Mouse (Mus musculus) forebrain, embryonic 15.5 days (tissue): ENCODE results near the gene Fiz1. TPM values are rescaled to one million over a fixed set of nuclear protein-coding genes. Genes with fewer than 3 reads are reported as not detected.
"Not testable (repeated sequence)": the region's sequence is repeated elsewhere in the genome, so short reads cannot be mapped to it uniquely, and the experiment has no call there.

Source experiments
- ATAC-seq: fragments of 200-750 bp; cut with Nextera tagmentation; replicated peaks from 2 replicates; pipeline ENCODE4 v1.8.0; 2017; ENCODE audit warnings: mild to moderate bottlenecking, moderate TSS enrichment, moderate library complexity
- H3K27ac ChIP-seq: fragments of 300-500 bp; sonication (generic); replicated peaks from 2 replicates; pipeline ENCODE4 v1.5.1; 2015; ENCODE audit warnings: mild to moderate bottlenecking, inconsistent platforms
- H3K27me3 ChIP-seq: fragments of 300-500 bp; sonication (generic); 2 replicates; pipeline ENCODE4 v1.6.1; 2015; ENCODE audit warnings: inconsistent platforms
- H3K36me3 ChIP-seq: fragments of 300-500 bp; sonication (generic); 2 replicates; pipeline ENCODE4 v1.6.1; 2015; ENCODE audit warnings: mild to moderate bottlenecking, inconsistent platforms
- H3K4me1 ChIP-seq: fragments of 300-500 bp; sonication (generic); 2 replicates; pipeline ENCODE4 v1.6.1; 2015; ENCODE audit warnings: inconsistent platforms
- H3K4me2 ChIP-seq: fragments of 300-500 bp; sonication (generic); replicated peaks from 2 replicates; pipeline ENCODE4 v1.6.1; 2015; ENCODE audit warnings: mild to moderate bottlenecking, inconsistent platforms
- H3K4me3 ChIP-seq: fragments of 300-500 bp; sonication (generic); 2 replicates; pipeline ENCODE4 v1.5.1; 2015; ENCODE audit warnings: mild to moderate bottlenecking, inconsistent platforms
- H3K9ac ChIP-seq: fragments of 300-500 bp; sonication (generic); replicated peaks from 2 replicates; pipeline ENCODE4 v1.6.1; 2015; ENCODE audit warnings: mild to moderate bottlenecking, inconsistent platforms
- H3K9me3 ChIP-seq: fragments of 300-500 bp; sonication (generic); 2 replicates; pipeline ENCODE4 v1.6.1; 2016; ENCODE audit warnings: inconsistent platforms
- WGBS: fragments of 180-500 bp; shearing (Covaris S2); methylation state at CpG from one replicate; pipeline ENCODE4 v1.1.7; 2015; ENCODE audit warnings: mixed read lengths; 5-methylcytosine and 5-hydroxymethylcytosine counted together
- polyA plus RNA-seq: library from polyadenylated mRNA; unstranded; fragments of >200 nt; fragmentation: Nextera tagmentation; extraction: Ambion mirVana; gene quantifications from 2 replicates; pipeline ENCODE4 v1.2.1, GENCODE M21; 2015

Fiz1 gene
- polyA plus RNA-seq, 1 experiment from 2014 or later = 52.1 TPM

- no peaks in the 10 kb centered on the region for H3K9me3 ChIP-seq
- H3K27ac ChIP-seq = no peak overlapping the region
- no peak for ATAC-seq
- whole genome bisulfite sequencing = 95% methylated on average over 16 of the region's 16 CpGs
- peaks cover 34% of the 10 kb centered on the region for H3K4me1 ChIP-seq
- H3K36me3 ChIP-seq = peaks cover 4% of the 10 kb centered on the region
- no peak overlapping the region for H3K9ac ChIP-seq
- no peak overlapping the region for H3K4me3 ChIP-seq
- H3K4me2 ChIP-seq = no peak overlapping the region
- H3K27me3 ChIP-seq = no peaks in the 10 kb centered on the region
Measured at GRCm38 (mm10) chr7:5017352-5017751, 2.9 kb upstream of the Fiz1 start.

DNA sequence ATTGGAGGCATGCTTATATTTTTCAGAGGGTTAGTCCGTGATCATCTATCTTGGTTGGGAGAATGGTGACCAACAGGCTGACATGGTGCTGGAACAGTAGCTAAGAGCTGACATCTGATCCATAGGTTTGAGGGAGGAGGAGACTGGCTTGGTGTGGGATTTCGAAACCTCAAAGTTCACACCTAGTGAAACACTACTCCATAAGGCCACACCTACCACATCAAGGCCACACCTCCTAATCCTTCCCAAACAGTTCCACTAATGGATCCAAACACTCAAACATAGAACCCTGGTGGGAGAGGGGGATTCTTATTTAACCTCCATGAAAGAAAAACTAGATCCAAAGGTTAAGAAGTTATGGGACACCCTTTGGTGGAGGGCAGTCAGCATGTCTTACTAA lies 2.4 kb upstream of the Fiz1 start:
- no peak overlapping the region for H3K27ac ChIP-seq
- H3K27me3 ChIP-seq = no peaks in the 10 kb centered on the region
- no peak overlapping the region for H3K9ac ChIP-seq
- 98% methylated on average over 2 of the region's 2 CpGs for WGBS
- peaks cover 7% of the 10 kb centered on the region for H3K36me3 ChIP-seq
- H3K4me3 ChIP-seq = no peak overlapping the region
- H3K4me1 ChIP-seq = peaks cover 34% of the 10 kb centered on the region
- H3K4me2 ChIP-seq = no peak overlapping the region
- H3K9me3 ChIP-seq = no peaks in the 10 kb centered on the region
- no peak for ATAC-seq

DNA sequence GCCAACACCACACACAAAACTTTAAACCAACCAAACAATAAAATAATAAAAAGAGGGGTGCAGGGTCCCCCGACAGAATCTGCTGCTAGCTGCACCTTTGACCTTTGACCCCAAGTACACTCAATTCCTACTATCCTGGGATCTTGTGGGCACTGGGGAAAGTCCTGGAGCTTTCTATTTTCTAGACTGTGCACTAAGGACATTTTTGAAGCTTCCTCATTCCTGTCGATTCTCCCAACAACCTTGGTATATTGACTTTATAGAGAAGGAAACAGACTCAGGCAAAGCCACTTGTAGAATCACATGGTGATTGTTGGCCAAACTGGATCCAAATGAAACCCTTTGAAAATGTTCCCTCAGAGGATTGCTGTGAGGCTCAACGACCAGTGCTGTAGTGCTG lies 1.6 kb upstream of the Fiz1 start:
- peaks cover 16% of the 10 kb centered on the region for H3K36me3 ChIP-seq
- peak overlapping the region; percentile 61 for H3K4me2 ChIP-seq
- H3K9me3 ChIP-seq = no peaks in the 10 kb centered on the region
- no peaks in the 10 kb centered on the region for H3K27me3 ChIP-seq
- H3K4me3 ChIP-seq = peak overlapping the region; percentile 89
- 65% methylated on average over 3 of the region's 3 CpGs for WGBS
- peak overlapping the region; percentile 99 for H3K27ac ChIP-seq
- ATAC-seq = no peak
- peak overlapping the region; percentile 51 for H3K9ac ChIP-seq
- H3K4me1 ChIP-seq = peaks cover 25% of the 10 kb centered on the region

GRCm38 (mm10) chr7:5015118-5016001 lies 863 bp upstream of the Fiz1 start, which contains the start of gene Gm44973:
Gm44973 (plus strand) TSS chr7:5015496.
- peak within 1 kb of the TSS; percentile 82 for H3K9ac ChIP-seq
- peaks cover 23% of the 10 kb centered on the region for H3K36me3 ChIP-seq
- peak within 1 kb of the TSS; percentile 89 for H3K4me3 ChIP-seq
- no peaks in the 10 kb centered on the region for H3K9me3 ChIP-seq
- peaks cover 21% of the 10 kb centered on the region for H3K4me1 ChIP-seq
- peak; percentile 80 for ATAC-seq
- no peaks in the 10 kb centered on the region for H3K27me3 ChIP-seq
- H3K4me2 ChIP-seq = peak within 1 kb of the TSS; percentile 61
- H3K27ac ChIP-seq = peak within 1 kb of the TSS; percentile 99
- WGBS = under 1% methylated on average over 70 of the region's 76 CpGs

GRCm38 (mm10) chr7:5012681-5013513 lies 1.6 kb downstream of the Fiz1 start:
- Histone ChIP-seq H3K27ac (no peak overlapping the region), H3K36me3 (peaks cover 47% of the 10 kb centered on the region)
- WGBS = 91% methylated on average over 27 of the region's 27 CpGs

DNA sequence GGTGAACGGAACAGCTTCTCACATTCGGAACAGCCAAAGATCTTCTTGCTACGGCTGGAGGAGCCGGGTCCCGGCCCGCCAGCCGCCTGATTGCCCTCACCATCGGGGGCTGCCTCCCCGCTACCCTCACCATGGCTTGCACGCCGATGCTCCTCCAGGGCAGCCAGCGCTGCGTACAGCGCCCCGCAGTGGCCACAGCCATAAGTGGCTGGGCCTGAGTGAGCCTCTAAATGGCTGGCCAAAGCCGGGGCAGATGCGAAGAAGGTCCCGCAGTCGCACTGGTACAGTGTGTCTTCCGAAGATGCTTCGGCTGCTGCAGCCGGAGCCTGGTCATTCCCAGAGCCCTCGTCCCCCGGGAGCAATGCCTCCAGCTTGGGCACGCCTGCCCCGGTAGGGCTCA lies 6.3 kb downstream of the Fiz1 start:
- H3K36me3 ChIP-seq = peaks cover 63% of the 10 kb centered on the region
- no peak overlapping the region for H3K27ac ChIP-seq
- H3K9me3 ChIP-seq = no peaks in the 10 kb centered on the region
- ATAC-seq = no peak
- H3K27me3 ChIP-seq = no peaks in the 10 kb centered on the region
- peaks cover 3% of the 10 kb centered on the region; the same call in 1 of the 2 replicates for H3K4me1 ChIP-seq
- H3K4me3 ChIP-seq = no peak overlapping the region
- no peak overlapping the region for H3K9ac ChIP-seq
- whole genome bisulfite sequencing = 97% methylated on average over 26 of the region's 26 CpGs
- H3K4me2 ChIP-seq = no peak overlapping the region

More at GRCm38 (mm10) chr7:5012681-5013513, 1.6 kb downstream of the Fiz1 start:
- H3K27me3 ChIP-seq = no peaks in the 10 kb centered on the region
- H3K9me3 ChIP-seq = no peaks in the 10 kb centered on the region
- H3K4me1 ChIP-seq = peaks cover 16% of the 10 kb centered on the region
- ATAC-seq = no peak
- H3K4me2 ChIP-seq = no peak overlapping the region; the same call in 1 of the 2 replicates
- H3K4me3 ChIP-seq = no peak overlapping the region
- H3K9ac ChIP-seq = no peak overlapping the region

DNA sequence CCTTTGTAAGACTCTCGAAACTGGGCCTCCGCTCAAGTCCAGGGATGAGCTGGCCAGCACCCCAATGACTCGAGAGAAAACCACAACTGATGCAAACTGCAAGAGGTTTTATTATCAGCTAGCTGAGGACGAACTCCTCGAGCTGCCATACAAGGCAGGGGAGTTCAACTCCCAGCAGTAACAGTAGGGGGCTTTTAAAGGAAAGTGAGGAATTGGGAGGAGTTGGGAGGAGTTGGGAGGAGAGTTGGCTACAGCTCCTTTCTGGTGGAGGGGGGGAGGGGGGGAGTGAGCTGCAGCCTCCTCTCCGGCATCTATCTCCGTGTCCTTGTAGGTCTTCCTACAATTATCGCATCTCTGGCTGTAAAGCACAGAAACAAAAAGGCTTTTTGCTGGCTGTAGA lies 11.6 kb downstream of the Fiz1 start:
- H3K4me1 ChIP-seq, H3K9ac ChIP-seq, H3K27ac ChIP-seq, ATAC-seq, H3K27me3 ChIP-seq, H3K4me2 ChIP-seq, H3K4me3 ChIP-seq, H3K9me3 ChIP-seq: not testable (repeated sequence)
- peaks cover 19% of the 10 kb centered on the region for H3K36me3 ChIP-seq
- WGBS = 60% methylated on average over 8 of the region's 8 CpGs

DNA sequence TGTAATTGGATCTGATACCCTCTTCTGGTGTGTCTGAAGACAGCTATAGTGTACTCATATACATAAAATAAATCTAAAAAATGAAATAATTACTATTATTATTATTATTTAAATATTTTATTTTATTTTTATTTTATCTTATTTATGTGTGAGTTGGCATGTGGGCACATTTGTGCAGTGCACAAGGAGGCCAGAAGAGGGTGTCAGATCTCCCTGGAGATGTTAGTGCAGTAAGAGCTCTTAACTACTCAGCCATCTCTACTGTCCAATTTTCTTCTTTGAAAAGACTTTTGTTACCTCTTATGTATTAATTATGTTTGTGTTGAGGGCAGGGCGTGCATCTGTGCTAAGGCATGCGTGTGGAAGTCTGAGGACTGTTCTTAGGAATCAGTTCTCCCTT lies 14.6 kb downstream of the Fiz1 start:
- no peak overlapping the region for H3K4me3 ChIP-seq
- ATAC-seq = no peak
- no peak overlapping the region for H3K27ac ChIP-seq
- no peaks in the 10 kb centered on the region for H3K27me3 ChIP-seq
- H3K9ac ChIP-seq = no peak overlapping the region
- peaks cover 13% of the 10 kb centered on the region for H3K4me1 ChIP-seq
- no peak overlapping the region for H3K4me2 ChIP-seq
- no peaks in the 10 kb centered on the region for H3K9me3 ChIP-seq
- 0 out of 2 replicates have a peak, but pooled peaks cover 3% of the 10 kb centered on the region for H3K36me3 ChIP-seq
- WGBS = 70% methylated on average over 2 of the region's 2 CpGs

DNA sequence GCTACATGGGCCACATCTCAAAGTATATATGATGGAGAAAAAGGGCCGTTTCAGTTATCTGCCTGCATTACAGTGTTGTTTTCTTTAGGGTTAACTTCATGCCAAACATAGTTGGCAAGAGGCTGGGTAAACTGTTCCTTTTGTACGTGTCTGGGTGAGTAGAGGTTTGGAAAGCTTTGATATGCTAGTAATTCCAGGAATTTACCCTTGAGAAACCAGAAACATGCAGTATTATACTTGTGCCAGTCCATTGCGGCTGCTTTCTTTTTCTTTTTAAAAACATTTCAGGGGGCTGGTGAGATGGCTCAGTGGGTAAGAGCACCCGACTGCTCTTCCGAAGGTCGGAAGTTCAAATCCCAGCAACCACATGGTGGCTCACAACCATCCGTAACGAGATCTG lies 17.6 kb downstream of the Fiz1 start:
- no peaks in the 10 kb centered on the region for H3K27me3 ChIP-seq
- H3K4me1 ChIP-seq = peaks cover 34% of the 10 kb centered on the region
- no peak for ATAC-seq
- H3K9me3 ChIP-seq = no peaks in the 10 kb centered on the region
- H3K9ac ChIP-seq = peak overlapping the region; percentile 88
- peaks cover 26% of the 10 kb centered on the region for H3K36me3 ChIP-seq
- H3K4me3 ChIP-seq = peak overlapping the region; percentile 72
- peak overlapping the region; percentile 85 for H3K4me2 ChIP-seq
- peak overlapping the region; percentile 62 for H3K27ac ChIP-seq
- 64% methylated on average over 8 of the region's 8 CpGs for WGBS

GRCm38 (mm10) chr7:4996003-4996895 lies 18.2 kb downstream of the Fiz1 start, which contains the start of gene Zfp579:
Zfp579 (minus strand) TSS chr7:4996158.
- WGBS = 5% methylated on average over 22 of the region's 26 CpGs
- Histone ChIP-seq H3K9me3 (no peaks in the 10 kb centered on the region), H3K9ac (peak within 1 kb of the TSS; percentile 88), H3K36me3 (peaks cover 32% of the 10 kb centered on the region), H3K4me3 (peak within 1 kb of the TSS; percentile 72), H3K4me1 (peaks cover 34% of the 10 kb centered on the region), H3K27ac (peak within 1 kb of the TSS; percentile 72), H3K4me2 (peak within 1 kb of the TSS; percentile 85), H3K27me3 (no peaks in the 10 kb centered on the region)
- ATAC-seq = peak; percentile 87

GRCm38 (mm10) chr7:4995268-4996002 lies 19.1 kb downstream of the Fiz1 start:
- H3K4me1 ChIP-seq = peaks cover 34% of the 10 kb centered on the region
- H3K9me3 ChIP-seq = no peaks in the 10 kb centered on the region
- peak overlapping the region; percentile 72 for H3K27ac ChIP-seq
- H3K4me3 ChIP-seq = peak overlapping the region; percentile 72
- H3K27me3 ChIP-seq = no peaks in the 10 kb centered on the region
- ATAC-seq = peak; percentile 17
- H3K36me3 ChIP-seq = peaks cover 33% of the 10 kb centered on the region
- peak overlapping the region; percentile 85 for H3K4me2 ChIP-seq
- WGBS = 6% methylated on average over 19 of the region's 19 CpGs
- H3K9ac ChIP-seq = peak overlapping the region; percentile 88
